Mouse (Mus musculus) cerebellum, adult 2 months (tissue): ENCODE data around the gene Lrtm1.

ENCODE experiments used
- CTCF ChIP-seq: fragments of 200-500 bp; IDR thresholded peaks from 2 replicates; pipeline ENCODE4 v1.5.1; 2011; ENCODE audit warnings: low read depth, mild to moderate bottlenecking, control low read depth, low read length, moderate library complexity, borderline replicate concordance; ENCODE audit not compliant: insufficient read depth
- POLR2A ChIP-seq: fragments of 200-500 bp; IDR thresholded peaks from 2 replicates; pipeline ENCODE4 v1.6.1; 2011; ENCODE audit warnings: low read length, control low read depth, borderline replicate concordance; ENCODE audit not compliant: insufficient read depth

GRCm38 (mm10) chr14:28980482-28980881 lies 37.5 kb upstream of the Lrtm1 start:
- no peak for TF ChIP-seq CTCF
- no peak for TF ChIP-seq POLR2A
